Mouse (Mus musculus) liver, embryonic 12.5 days (tissue): ENCODE measurements at regions not wholly inside any gene's neighbourhood (a gene's known extent, or its start where the extent isn't known, plus 50 kb on each side); places are given as distances from the start of the nearest gene placed in this dataset.

Experiments
- ATAC-seq: fragments of 200-750 bp; cut with Nextera tagmentation; 2 replicates; pipeline ENCODE4 v1.8.0; 2017; ENCODE audit warnings: moderate number of reproducible peaks, mild to moderate bottlenecking, moderate library complexity
- H3K27ac ChIP-seq: fragments of 300-500 bp; sonication (generic); 2 replicates; pipeline ENCODE4 v1.5.1; 2016; ENCODE audit warnings: mild to moderate bottlenecking
- H3K27me3 ChIP-seq: fragments of 300-500 bp; sonication (generic); replicated peaks from 2 replicates; pipeline ENCODE4 v1.6.1; 2016; ENCODE audit warnings: mild to moderate bottlenecking, moderate library complexity
- H3K36me3 ChIP-seq: fragments of 300-500 bp; sonication (generic); 2 replicates; pipeline ENCODE4 v1.6.1; 2016; ENCODE audit warnings: mild to moderate bottlenecking, moderate library complexity
- H3K4me1 ChIP-seq: fragments of 300-500 bp; sonication (generic); 2 replicates; pipeline ENCODE4 v1.6.1; 2016
- H3K4me2 ChIP-seq: fragments of 300-500 bp; sonication (generic); 2 replicates; pipeline ENCODE4 v1.6.1; 2016; ENCODE audit warnings: mild to moderate bottlenecking, moderate library complexity
- H3K4me3 ChIP-seq: fragments of 300-500 bp; sonication (generic); 2 replicates; pipeline ENCODE4 v1.5.1; 2016; ENCODE audit warnings: mild to moderate bottlenecking, moderate library complexity
- H3K9ac ChIP-seq: fragments of 300-500 bp; sonication (generic); 2 replicates; pipeline ENCODE4 v1.6.1; 2016; ENCODE audit warnings: mild to moderate bottlenecking, moderate library complexity
- H3K9me3 ChIP-seq: fragments of 300-500 bp; sonication (generic); replicated peaks from 2 replicates; pipeline ENCODE4 v1.6.1; 2016; ENCODE audit warnings: mild to moderate bottlenecking, moderate library complexity
- WGBS: fragments of 180-500 bp; shearing (Covaris S2); methylation state at CpG from one replicate; pipeline ENCODE4 v1.1.7; 2016; ENCODE audit not compliant: insufficient replicate concordance; 5-methylcytosine and 5-hydroxymethylcytosine counted together

DNA sequence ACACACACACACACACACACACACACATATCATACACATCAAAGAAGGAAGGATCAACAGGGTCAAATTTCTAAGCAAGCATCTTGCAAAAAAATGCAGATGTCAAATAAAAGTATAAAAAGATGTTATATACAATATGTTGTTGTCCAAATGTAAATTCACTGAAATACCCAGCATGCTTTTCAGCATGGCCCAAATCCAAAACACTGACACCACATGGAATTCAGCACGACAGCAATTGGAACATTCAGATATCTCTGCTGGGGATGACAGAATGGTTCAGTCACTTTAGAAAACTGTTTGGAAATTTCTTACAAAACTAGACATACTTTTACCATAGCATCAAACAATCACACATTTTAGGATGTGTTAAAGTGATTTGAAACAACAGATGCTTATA lies 339.6 kb downstream of the Pdha2 start:
- H3K9ac ChIP-seq, result no peak overlapping the region
- H3K4me2 ChIP-seq, result no peak overlapping the region
- H3K4me1 ChIP-seq, result peaks cover 5% of the 10 kb centered on the region; the same call in 1 of the 2 replicates
- H3K9me3 ChIP-seq, result no peaks in the 10 kb centered on the region
- no peaks in the 10 kb centered on the region for H3K36me3 ChIP-seq
- ATAC-seq, result no peak
- 66% methylated on average over 1 of the region's 1 CpGs for WGBS
- H3K27ac ChIP-seq, result no peak overlapping the region
- no peak overlapping the region for H3K4me3 ChIP-seq
- no peaks in the 10 kb centered on the region for H3K27me3 ChIP-seq

DNA sequence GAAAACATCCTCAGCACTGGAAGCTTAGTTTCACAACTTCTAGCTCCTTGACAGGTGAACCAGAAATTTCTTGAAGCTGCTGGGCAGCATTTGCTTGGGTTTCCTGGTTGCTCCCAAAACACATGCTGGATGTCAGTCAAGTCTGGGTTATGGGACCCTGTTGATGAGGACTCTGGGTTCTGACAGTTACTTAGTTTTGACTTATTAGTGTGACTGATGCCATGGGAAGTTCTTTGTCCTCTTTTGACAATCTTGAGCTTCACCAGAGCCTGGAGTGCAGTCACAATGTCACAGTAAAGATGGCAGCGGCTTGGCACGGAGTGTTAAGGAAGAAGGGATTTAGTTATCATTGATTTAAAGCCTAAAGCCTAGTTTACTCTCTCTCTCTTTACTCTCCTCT lies 340.9 kb downstream of the Pdha2 start:
- no peak for ATAC-seq
- Histone ChIP-seq H3K27ac (no peak overlapping the region), H3K9me3 (no peaks in the 10 kb centered on the region), H3K4me2 (no peak overlapping the region), H3K4me3 (no peak overlapping the region), H3K4me1 (peaks cover 5% of the 10 kb centered on the region; the same call in 1 of the 2 replicates), H3K9ac (no peak overlapping the region), H3K36me3 (no peaks in the 10 kb centered on the region), H3K27me3 (no peaks in the 10 kb centered on the region)
- WGBS, result 86% methylated on average over 2 of the region's 2 CpGs

DNA sequence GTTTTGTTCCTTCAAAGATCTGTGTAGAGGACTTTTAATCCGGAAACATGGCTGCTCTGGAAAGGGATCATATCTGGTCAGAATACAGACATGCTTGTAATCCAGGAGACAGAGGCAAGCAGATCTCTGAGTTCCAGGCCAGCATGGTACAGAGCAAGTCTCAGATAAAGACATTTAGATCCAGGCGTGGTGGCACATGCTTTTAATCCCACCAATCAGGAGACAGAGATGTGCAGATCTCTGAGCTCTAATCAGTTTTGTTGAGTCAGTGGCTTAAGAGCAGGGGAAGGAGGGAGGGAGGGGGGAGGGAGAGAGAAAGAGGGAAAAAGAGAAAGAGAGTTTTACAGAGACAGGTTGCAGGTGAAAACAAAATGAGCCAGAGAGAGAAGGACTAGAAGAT lies 372.0 kb downstream of the Pdha2 start:
- ATAC-seq, result peak; percentile 47; the same call in 1 of the 2 replicates
- no peak overlapping the region for H3K4me2 ChIP-seq
- no peak overlapping the region for H3K9ac ChIP-seq
- H3K9me3 ChIP-seq, result no peaks in the 10 kb centered on the region
- no peaks in the 10 kb centered on the region for H3K36me3 ChIP-seq
- H3K27me3 ChIP-seq, result no peaks in the 10 kb centered on the region
- WGBS, result 56% methylated on average over 2 of the region's 2 CpGs
- H3K4me1 ChIP-seq, result no peaks in the 10 kb centered on the region
- no peak overlapping the region for H3K4me3 ChIP-seq
- H3K27ac ChIP-seq, result no peak overlapping the region

DNA sequence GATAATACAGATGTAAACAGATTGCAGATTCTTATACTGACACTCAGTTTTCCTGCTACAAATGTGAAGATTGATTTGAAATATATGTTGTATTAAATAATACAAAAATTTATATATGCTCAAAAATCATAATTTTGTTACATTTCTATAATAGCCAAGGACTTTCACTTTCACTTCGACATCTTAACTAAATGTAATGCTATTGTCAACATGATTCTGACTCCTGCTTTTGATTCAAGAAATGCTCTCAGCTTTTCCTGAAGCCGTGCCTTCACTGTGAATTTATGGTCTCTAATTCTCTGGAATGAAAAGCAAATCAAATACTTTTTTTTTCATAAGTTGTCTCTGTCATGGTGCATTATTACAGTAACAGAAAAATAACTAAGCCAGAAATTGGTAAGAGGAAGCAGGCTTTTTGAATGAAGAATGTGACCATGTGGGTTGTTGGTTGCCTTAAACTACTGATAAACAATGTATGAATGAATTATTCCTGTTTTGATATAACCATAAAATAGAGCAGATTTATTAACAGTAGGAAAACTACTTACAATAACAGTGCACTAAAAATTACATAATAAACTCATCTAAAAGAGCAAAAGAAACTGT lies 374.1 kb downstream of the Pdha2 start:
- Histone ChIP-seq H3K27ac (no peak overlapping the region), H3K27me3 (no peaks in the 10 kb centered on the region), H3K9ac (no peak overlapping the region), H3K36me3 (no peaks in the 10 kb centered on the region), H3K9me3 (no peaks in the 10 kb centered on the region), H3K4me2 (0 out of 2 replicates have a peak overlapping the region, but pooled peaks have one; percentile 10), H3K4me3 (no peak overlapping the region), H3K4me1 (no peaks in the 10 kb centered on the region)
- 65% methylated on average over 2 of the region's 2 CpGs for WGBS
- no peak for ATAC-seq

DNA sequence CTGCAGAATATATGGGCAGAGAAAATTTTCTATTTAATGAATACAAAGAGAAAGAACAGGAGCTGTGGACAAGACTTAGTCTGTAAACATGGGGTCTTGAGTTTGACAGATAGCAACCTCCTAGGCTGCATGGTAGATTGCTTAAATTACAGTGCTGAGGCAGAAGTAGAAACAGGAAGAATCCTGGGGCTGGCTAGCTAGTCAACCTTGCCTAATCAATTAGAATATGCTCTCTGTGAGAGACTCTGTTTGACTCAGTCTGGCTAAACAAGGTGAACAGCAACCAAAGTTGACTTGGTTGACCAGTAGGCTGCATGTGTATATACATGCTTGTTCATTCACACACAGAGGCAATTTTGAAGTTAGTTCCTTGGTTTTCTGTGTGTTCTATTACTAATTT lies 390.9 kb downstream of the Pdha2 start:
- Histone ChIP-seq H3K27me3 (no peaks in the 10 kb centered on the region), H3K4me1 (no peaks in the 10 kb centered on the region), H3K9ac (no peak overlapping the region), H3K36me3 (no peaks in the 10 kb centered on the region), H3K4me3 (no peak overlapping the region), H3K27ac (no peak overlapping the region), H3K9me3 (no peaks in the 10 kb centered on the region), H3K4me2 (no peak overlapping the region)
- ATAC-seq, result no peak

DNA sequence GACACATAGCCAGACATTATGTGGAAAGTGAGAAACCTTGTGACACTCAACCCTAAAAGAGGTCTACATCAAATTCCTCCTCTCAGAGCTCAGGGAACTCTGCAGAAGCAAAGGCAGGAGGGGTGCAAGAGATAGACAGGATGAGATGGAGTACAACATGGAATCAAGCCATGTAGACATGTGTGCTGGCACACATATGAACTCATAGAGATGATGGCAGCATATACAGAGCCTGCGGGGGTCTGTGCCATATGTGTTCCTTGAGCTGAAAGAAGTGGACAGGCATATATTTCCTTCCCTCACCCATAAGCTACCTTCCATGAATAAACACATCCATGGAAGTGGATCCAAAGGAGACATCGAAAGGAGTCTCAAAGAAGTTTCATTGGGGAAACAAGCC lies 406.6 kb downstream of the Pdha2 start:
- Histone ChIP-seq H3K4me2 (no peak overlapping the region), H3K27me3 (no peaks in the 10 kb centered on the region), H3K4me1 (no peaks in the 10 kb centered on the region), H3K27ac (no peak overlapping the region), H3K36me3 (no peaks in the 10 kb centered on the region), H3K9me3 (no peaks in the 10 kb centered on the region), H3K9ac (no peak overlapping the region), H3K4me3 (no peak overlapping the region)
- no peak for ATAC-seq
- 67% methylated on average over 2 of the region's 2 CpGs for WGBS

DNA sequence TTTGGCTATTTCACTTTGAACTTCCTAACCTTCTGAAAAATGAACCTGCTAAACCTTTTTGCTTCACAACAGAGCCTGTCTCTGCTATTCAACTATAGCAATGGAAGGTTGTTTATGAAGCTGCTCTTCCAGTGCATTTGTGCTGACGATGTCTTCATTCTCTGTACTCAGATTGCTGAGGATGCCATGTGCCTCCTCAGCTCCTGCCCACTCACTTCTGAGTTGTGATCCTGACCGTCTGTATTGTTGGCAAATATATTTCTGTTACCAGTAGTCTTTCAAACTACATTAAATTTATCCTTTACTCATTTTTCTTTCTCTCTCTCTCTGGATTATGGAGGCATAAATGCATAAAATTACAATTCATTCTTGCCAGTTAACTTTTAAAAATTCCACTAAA lies 419.2 kb downstream of the Pdha2 start:
- H3K36me3 ChIP-seq, result no peaks in the 10 kb centered on the region
- H3K27ac ChIP-seq, result no peak overlapping the region
- 74% methylated on average over 2 of the region's 2 CpGs for WGBS
- no peak overlapping the region for H3K9ac ChIP-seq
- no peak overlapping the region for H3K4me2 ChIP-seq
- ATAC-seq, result no peak
- H3K9me3 ChIP-seq, result no peaks in the 10 kb centered on the region
- no peaks in the 10 kb centered on the region for H3K4me1 ChIP-seq
- H3K27me3 ChIP-seq, result no peaks in the 10 kb centered on the region
- H3K4me3 ChIP-seq, result no peak overlapping the region

DNA sequence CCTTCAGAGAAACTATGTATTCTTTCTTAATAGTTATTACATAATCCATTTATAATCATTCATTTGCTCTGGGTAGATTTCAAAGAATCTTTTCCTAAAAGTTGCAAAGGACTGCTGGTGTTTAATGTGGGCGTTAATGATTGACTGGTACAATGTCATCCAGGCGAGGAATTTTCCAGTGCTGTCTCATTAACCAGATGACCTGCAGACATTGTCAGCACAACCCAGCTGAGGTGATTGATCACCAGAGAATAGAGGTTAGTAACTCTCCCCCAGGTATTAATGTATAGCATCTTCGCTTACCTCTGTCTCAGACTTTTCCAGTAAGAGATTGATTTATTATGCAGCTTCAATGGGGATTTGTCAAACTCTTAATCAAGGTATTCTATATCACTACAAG lies 426.5 kb downstream of the Pdha2 start:
- no peaks in the 10 kb centered on the region for H3K4me1 ChIP-seq
- WGBS, result 66% methylated on average over 3 of the region's 3 CpGs

DNA sequence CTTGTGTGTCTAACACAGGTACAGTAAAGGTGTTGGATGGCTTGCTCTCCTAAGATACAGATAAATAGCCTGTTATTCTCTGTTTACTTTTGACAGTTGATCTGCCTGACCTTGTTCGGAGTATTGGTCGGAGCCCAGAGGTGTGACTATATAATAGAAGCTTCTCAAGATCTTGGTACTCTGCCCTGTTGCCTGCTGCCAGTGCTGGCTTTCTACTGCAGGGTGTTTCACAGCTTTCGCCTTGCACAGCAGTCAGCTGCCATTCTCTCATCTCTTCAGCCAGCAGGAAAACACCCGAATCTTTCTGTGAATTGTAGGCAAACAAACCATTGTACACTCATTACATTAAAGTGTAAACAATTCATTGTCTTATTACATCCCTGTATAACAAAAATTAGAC lies 452.1 kb downstream of the Pdha2 start:
- 72% methylated on average over 4 of the region's 4 CpGs for WGBS
- Histone ChIP-seq H3K4me2 (no peak overlapping the region), H3K9ac (no peak overlapping the region), H3K27me3 (no peaks in the 10 kb centered on the region), H3K36me3 (no peaks in the 10 kb centered on the region), H3K27ac (no peak overlapping the region), H3K9me3 (no peaks in the 10 kb centered on the region), H3K4me3 (no peak overlapping the region), H3K4me1 (no peaks in the 10 kb centered on the region)
- no peak for ATAC-seq

More for the DNA sequence above, 426.5 kb downstream of the Pdha2 start:
- Histone ChIP-seq H3K9ac (no peak overlapping the region), H3K36me3 (no peaks in the 10 kb centered on the region), H3K4me2 (no peak overlapping the region), H3K4me3 (no peak overlapping the region), H3K27me3 (no peaks in the 10 kb centered on the region), H3K27ac (no peak overlapping the region), H3K9me3 (no peaks in the 10 kb centered on the region)
- no peak for ATAC-seq

DNA sequence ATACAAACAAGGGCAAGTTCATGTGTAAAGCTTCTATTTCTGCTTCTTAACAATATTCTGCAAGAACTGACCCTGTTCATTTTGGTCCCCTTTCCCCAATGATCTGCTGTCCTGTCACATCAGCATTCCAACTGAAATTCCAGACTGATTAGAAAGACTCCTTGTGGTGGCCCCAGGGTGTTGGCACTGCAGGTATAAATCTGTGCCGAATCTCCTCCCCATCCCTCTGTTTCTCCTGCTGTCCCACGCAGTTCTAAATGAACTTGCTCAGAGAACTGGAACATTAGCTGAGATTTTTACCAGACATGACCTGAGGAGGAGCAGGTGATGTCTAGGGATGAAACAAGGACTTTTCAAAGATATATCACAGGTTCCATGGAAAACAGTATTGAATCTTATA lies 467.7 kb downstream of the Pdha2 start:
- Histone ChIP-seq H3K4me3 (no peak overlapping the region), H3K27me3 (no peaks in the 10 kb centered on the region), H3K27ac (no peak overlapping the region), H3K36me3 (no peaks in the 10 kb centered on the region), H3K4me2 (no peak overlapping the region), H3K9me3 (no peaks in the 10 kb centered on the region), H3K9ac (no peak overlapping the region), H3K4me1 (no peaks in the 10 kb centered on the region)
- no peak for ATAC-seq
- WGBS, result 57% methylated on average over 2 of the region's 2 CpGs

DNA sequence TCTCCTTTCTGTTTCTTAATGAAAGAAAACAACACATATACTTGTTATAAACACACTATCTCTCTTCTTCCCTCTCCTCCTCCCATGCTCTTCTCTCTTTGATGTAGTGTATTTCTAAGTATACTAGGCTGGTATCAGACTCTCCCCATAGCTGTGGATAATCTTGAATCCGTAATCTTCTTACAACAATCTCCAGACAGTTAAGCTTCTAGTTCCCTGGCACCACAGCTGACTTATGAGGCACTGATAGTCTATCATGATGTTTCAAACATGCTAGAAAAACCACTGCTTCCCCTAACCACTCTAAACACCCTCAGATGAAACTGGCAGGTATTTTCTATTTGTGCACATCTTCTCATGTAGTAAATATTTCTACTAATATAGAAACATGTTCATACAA lies 471.7 kb downstream of the Pdha2 start:
- ATAC-seq, result no peak
- H3K4me1 ChIP-seq, result no peaks in the 10 kb centered on the region
- no peak overlapping the region for H3K4me2 ChIP-seq
- no peaks in the 10 kb centered on the region for H3K9me3 ChIP-seq
- WGBS, result 45% methylated on average over 1 of the region's 1 CpGs
- H3K9ac ChIP-seq, result no peak overlapping the region
- H3K36me3 ChIP-seq, result no peaks in the 10 kb centered on the region
- H3K4me3 ChIP-seq, result no peak overlapping the region
- H3K27ac ChIP-seq, result no peak overlapping the region
- no peaks in the 10 kb centered on the region for H3K27me3 ChIP-seq

DNA sequence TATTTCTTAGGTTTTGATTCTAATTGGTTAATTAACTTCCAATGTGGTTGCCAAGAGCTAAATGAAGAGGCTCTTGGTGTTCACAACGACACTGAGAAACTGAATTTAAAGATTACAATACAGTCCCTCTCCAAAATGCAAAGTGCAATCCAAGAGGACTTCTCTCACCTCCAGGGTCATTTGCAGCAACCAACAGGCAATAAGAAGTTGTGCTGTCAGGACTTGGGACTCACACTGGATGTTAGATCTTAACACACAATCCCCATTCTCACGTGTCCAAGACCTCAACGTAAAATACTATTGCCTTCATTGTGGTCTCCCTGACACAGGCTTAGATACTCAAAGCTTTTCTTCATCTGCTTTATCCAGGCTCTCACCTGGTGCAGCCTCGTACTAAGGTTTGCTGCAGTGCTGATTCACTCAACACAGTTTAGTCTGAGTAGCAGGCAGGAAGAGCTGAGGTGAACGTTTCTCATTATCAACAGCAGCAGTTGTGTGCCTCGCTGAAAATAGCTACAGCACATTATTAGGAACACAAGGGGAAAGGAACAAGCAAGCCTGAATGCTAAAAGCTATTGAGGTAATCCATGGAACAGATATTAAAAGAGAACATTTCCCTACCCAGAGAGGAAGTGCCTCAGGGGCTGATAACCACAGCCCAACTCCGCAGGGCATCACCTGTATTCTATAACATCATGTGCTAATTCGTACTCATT lies 473.3 kb downstream of the Pdha2 start:
- no peak overlapping the region for H3K27ac ChIP-seq
- no peaks in the 10 kb centered on the region for H3K36me3 ChIP-seq
- no peak overlapping the region for H3K4me2 ChIP-seq
- ATAC-seq, result no peak
- H3K4me3 ChIP-seq, result no peak overlapping the region
- no peaks in the 10 kb centered on the region for H3K4me1 ChIP-seq
- no peak overlapping the region for H3K9ac ChIP-seq
- no peaks in the 10 kb centered on the region for H3K9me3 ChIP-seq
- no peaks in the 10 kb centered on the region for H3K27me3 ChIP-seq
- WGBS, result 36% methylated on average over 8 of the region's 8 CpGs

DNA sequence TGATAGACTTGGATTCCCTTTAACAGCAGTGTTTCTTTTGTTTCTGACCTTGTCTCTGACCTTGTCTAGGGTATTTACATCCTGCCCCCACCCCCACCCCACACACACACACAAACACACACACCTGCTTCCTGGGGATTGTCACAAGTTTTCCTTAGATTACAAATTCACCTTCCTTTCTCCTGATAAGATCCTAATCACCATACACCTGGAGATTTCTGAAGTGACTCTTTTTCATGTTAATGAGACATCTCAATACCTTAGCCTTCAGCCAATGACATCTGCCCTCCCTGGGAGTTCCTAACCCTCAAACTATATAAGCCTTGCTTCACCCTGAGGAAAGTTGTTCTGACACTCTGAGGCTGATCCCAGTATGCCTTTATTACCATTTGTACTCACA lies 495.3 kb downstream of the Pdha2 start:
- Histone ChIP-seq H3K9ac (no peak overlapping the region), H3K4me2 (no peak overlapping the region), H3K27me3 (no peaks in the 10 kb centered on the region), H3K27ac (no peak overlapping the region), H3K9me3 (no peaks in the 10 kb centered on the region), H3K4me3 (no peak overlapping the region), H3K4me1 (no peaks in the 10 kb centered on the region), H3K36me3 (no peaks in the 10 kb centered on the region)
- no peak for ATAC-seq
